Mouse (Mus musculus): ENCODE measurements around the gene Gm21767. TPM values are rescaled to one million over a fixed set of nuclear protein-coding genes. Genes with fewer than 3 reads are reported as not detected.
"Not testable (repeated sequence)": the region's sequence is repeated elsewhere in the genome, so short reads cannot be mapped to it uniquely, and the experiment has no call there.

The Gm21767 gene
- polyA plus RNA-seq (2014; fragmentation: Nextera tagmentation; extraction: Ambion mirVana) = not detected in 2 replicates

DNA sequence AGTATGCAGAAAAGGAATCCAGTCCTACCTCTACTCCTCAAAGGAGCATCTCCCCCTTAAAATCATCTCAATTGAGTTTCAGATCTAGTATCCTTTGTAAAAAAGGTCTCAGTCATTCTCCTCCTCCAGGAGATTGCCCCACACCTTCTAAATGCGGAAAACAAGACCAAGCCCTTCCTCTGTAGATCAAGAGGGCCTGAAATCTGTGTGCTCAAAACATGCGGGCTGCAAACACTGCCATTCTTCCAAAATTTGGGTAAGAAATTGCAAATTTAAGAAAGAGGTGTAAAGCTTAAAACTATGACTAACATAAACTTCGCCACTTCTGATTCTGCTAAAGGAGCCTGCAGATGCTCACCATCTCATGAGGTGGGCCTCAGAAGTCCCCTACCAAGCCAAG lies at the start of gene Gm21767:
Gm21767 (plus strand) TSS at position 301 of the 400 bp plus-strand sequence.
- not testable (repeated sequence) for DNase-seq (ENCODE audit: low spot score); H3K27me3 ChIP-seq (replicated peaks; ENCODE audit: control insufficient read depth, insufficient read depth, low read length); H3K27ac ChIP-seq (ENCODE audit: low read depth); H3K4me3 ChIP-seq (ENCODE audit: low read depth, low read length); ATAC-seq (replicated peaks; ENCODE audit: low FRiP score, low TSS enrichment, low read depth); H3K36me3 ChIP-seq (ENCODE audit: control insufficient read depth, insufficient read depth, low read length); H3K9me3 ChIP-seq (ENCODE audit: control insufficient read depth, low read length); H3K9ac ChIP-seq (ENCODE audit: low read length); H3K4me2 ChIP-seq (ENCODE audit: low read length); H3K4me1 ChIP-seq (replicated peaks; ENCODE audit: control insufficient read depth, insufficient read depth, low read length)
- WGBS = no CpG with 5 or more reads among the region's 3 CpGs
